Mouse (Mus musculus) small intestine, adult 2 months (tissue): ENCODE data around the gene Mecom.

ENCODE experiments used
- CTCF ChIP-seq: fragments of 200-500 bp; IDR thresholded peaks from 2 replicates; pipeline ENCODE4 v1.5.1; 2012; ENCODE audit warnings: low read depth, mild to moderate bottlenecking, control low read depth, inconsistent platforms, low read length, moderate library complexity, mixed read lengths; ENCODE audit not compliant: insufficient replicate concordance, insufficient read length; ENCODE audit errors: extremely low read depth
- POLR2A ChIP-seq: fragments of 200-500 bp; IDR thresholded peaks from 2 replicates; pipeline ENCODE4 v1.6.1; 2012; ENCODE audit warnings: low read depth, mild to moderate bottlenecking, control low read depth, inconsistent platforms, low read length, moderate library complexity

DNA sequence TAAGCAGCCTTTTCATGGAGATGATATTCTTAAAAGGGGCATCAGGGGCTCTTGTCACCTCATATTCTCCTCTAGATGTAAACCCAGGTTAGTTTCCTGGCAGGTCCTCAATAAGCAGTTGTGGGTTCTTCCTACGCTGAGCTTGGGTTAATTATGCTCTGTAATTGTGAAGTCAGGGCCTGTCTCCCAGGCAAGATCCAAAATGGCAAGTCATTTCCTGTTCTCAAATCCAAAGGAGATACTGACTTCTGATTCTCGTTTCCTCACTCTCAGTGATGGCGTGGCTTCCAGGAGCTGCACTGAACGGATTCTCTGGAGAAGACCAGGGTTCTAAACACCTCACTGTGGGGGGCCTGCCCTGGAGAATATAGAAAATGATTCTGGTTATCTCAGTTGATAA, 450.7 kb downstream of the Mecom start:
- no peak for TF ChIP-seq POLR2A
- no peak for TF ChIP-seq CTCF
